Mouse (Mus musculus) left cerebral cortex, adult 2 months (tissue): ENCODE data around the gene Pim3. TPM values are rescaled to one million over a fixed set of nuclear protein-coding genes. Genes with fewer than 3 reads are reported as not detected.
A peak's percentile ranks its signal among the peaks of the same experiment; 100 is the strongest.
"Not testable (repeated sequence)": the region's sequence is repeated elsewhere in the genome, so short reads cannot be mapped to it uniquely, and the experiment has no call there.

Experiments used
- DNase-seq, 2 experiments: peaks; one replicate each; pipeline ENCODE4 v3.0.0; 2021 to 2022; ENCODE audit warnings: low spot score in 2 of 2, mixed read lengths in 1 of 2; ENCODE audit errors: extremely low spot score in 1 of 2
- H3K27ac ChIP-seq: fragments of 200-600 bp; 2 replicates; pipeline ENCODE4 v1.8.1; 2022
- H3K4me3 ChIP-seq: fragments of 200-600 bp; 2 replicates; pipeline ENCODE4 v1.8.1; 2022
- CTCF ChIP-seq: fragments of 200-600 bp; IDR thresholded peaks from 2 replicates; pipeline ENCODE4 v1.8.1; 2022; ENCODE audit warnings: antibody characterized with exemption, mild to moderate bottlenecking, moderate library complexity
- intact Hi-C: fragments of 180-260 bp; cut with DNase I; formaldehyde crosslinking; loops from one replicate; pipeline ENCODE4 v1.15.1; 2025
- long read RNA-seq, 2 experiments: library from polyadenylated mRNA; stranded (forward); transcript quantifications; one replicate each; pipeline ENCODE4 v2.0.0; 2021; ENCODE audit warnings: borderline mapping rate in 2 of 2
- total RNA-seq, 2 experiments: library from RNA; stranded (reverse); gene quantifications; 2 replicates each; pipeline ENCODE4 v1.2.3; 2021

Gene Pim3
- 10 to 100 TPM; 46.8 to 50.0 TPM for total RNA-seq
- long read RNA-seq, experiment 1, transcript Pim3-201 (6 exons, 2,427 nt): major isoform, 95 of 106 reads
- long read RNA-seq, experiment 1, partial matches to known transcripts: 3 of 106 reads
- long read RNA-seq, experiment 1, other reads (novel, unspliced or antisense): 8 of 106 reads
- long read RNA-seq, experiment 2, transcript Pim3-201 (6 exons, 2,427 nt): major isoform, 72 of 83 reads
- long read RNA-seq, experiment 2, partial matches to known transcripts: 4 of 83 reads
- long read RNA-seq, experiment 2, other reads (novel, unspliced or antisense): 7 of 83 reads

GRCm38 (mm10) chr15:88861772-88862622 is at the start of gene Pim3:
Pim3 (plus strand) TSS chr15:88862186.
- peak within 1 kb of the TSS; percentile 97 for H3K27ac ChIP-seq
- DNase-seq: peak; percentile 96 to 98
- intact Hi-C loops: loop anchor here (5.0 kb wide), 1 partner anchor 35 kb away; no protein-coding TSS in a partner anchor
- no peak for TF ChIP-seq CTCF
- peak within 1 kb of the TSS; percentile 96 for H3K4me3 ChIP-seq

- no peak for TF ChIP-seq CTCF
- Histone ChIP-seq H3K27ac (no peak overlapping the region), H3K4me3 (no peak overlapping the region)
- DNase-seq: no peak
- intact Hi-C loops: no loop called here
Measured at GRCm38 (mm10) chr15:88813262-88813661, 48.7 kb upstream of the Pim3 start.

- DNase-seq, H3K4me3 ChIP-seq, intact Hi-C loops, H3K27ac ChIP-seq: not testable (repeated sequence)
Measured at GRCm38 (mm10) chr15:88813873-88814272, 48.1 kb upstream of the Pim3 start.

GRCm38 (mm10) chr15:88814411-88815047 is 47.5 kb upstream of the Pim3 start:
- intact Hi-C loops: loop anchor here (5.0 kb wide), 1 partner anchor 62 kb away; the partner anchor contains the start of gene Zbed4
- DNase-seq: no peak
- peak; percentile 32 for TF ChIP-seq CTCF

GRCm38 (mm10) chr15:88815196-88815700 is 46.7 kb upstream of the Pim3 start:
- no peak for TF ChIP-seq CTCF
- no peak overlapping the region for H3K4me3 ChIP-seq
- DNase-seq: no peak
- intact Hi-C loops: loop anchor here (5.0 kb wide), 1 partner anchor 63 kb away; the partner anchor contains the start of gene Zbed4
- H3K27ac ChIP-seq: no peak overlapping the region

More at GRCm38 (mm10) chr15:88814411-88815047, 47.5 kb upstream of the Pim3 start:
- no peak overlapping the region for H3K4me3 ChIP-seq
- no peak overlapping the region for H3K27ac ChIP-seq

GRCm38 (mm10) chr15:88819026-88819905 is 42.7 kb upstream of the Pim3 start, which contains the start of the genes Alg12 and Creld2:
Alg12 (minus strand) TSS chr15:88819318.
Creld2 (plus strand) TSS chr15:88819646.
- intact Hi-C loops: loop anchor here (5.0 kb wide), 1 partner anchor 67 kb away; the partner anchor contains the start of gene Zbed4
- Histone ChIP-seq H3K27ac (peak within 1 kb of the TSS; percentile 91), H3K4me3 (peak within 1 kb of the TSS; percentile 97)
- TF ChIP-seq CTCF: no peak
- peak; percentile 98 to 100 for DNase-seq

- H3K4me3 ChIP-seq: peak overlapping the region; percentile 97
- H3K27ac ChIP-seq: peak overlapping the region; percentile 72
Measured at GRCm38 (mm10) chr15:88819906-88820303, 42.1 kb upstream of the Pim3 start.

GRCm38 (mm10) chr15:88821403-88821802 is 40.6 kb upstream of the Pim3 start:
- H3K4me3 ChIP-seq: no peak overlapping the region
- intact Hi-C loops: no loop called here
- DNase-seq: no peak
- no peak overlapping the region for H3K27ac ChIP-seq
- TF ChIP-seq CTCF: no peak

More at GRCm38 (mm10) chr15:88819906-88820303, 42.1 kb upstream of the Pim3 start:
- no peak for TF ChIP-seq CTCF
- intact Hi-C loops: loop anchor here (5.0 kb wide), 1 partner anchor 68 kb away; the partner anchor contains the start of gene Zbed4
- DNase-seq: no peak

- Histone ChIP-seq H3K4me3 (no peak overlapping the region), H3K27ac (no peak overlapping the region)
- no peak for DNase-seq
- TF ChIP-seq CTCF: no peak
- intact Hi-C loops: no loop called here
Measured at GRCm38 (mm10) chr15:88822513-88822912, 39.5 kb upstream of the Pim3 start.

GRCm38 (mm10) chr15:88823376-88823775 is 38.6 kb upstream of the Pim3 start:
- intact Hi-C loops: no loop called here
- DNase-seq: no peak
- Histone ChIP-seq H3K27ac (no peak overlapping the region), H3K4me3 (no peak overlapping the region)
- TF ChIP-seq CTCF: no peak
